Mouse (Mus musculus) lung, embryonic 16.5 days (tissue): ENCODE results near the gene Atf2. TPM values are rescaled to one million over a fixed set of nuclear protein-coding genes. Genes with fewer than 3 reads are reported as not detected.

Experiments used
- ATAC-seq: fragments of 200-750 bp; cut with Nextera tagmentation; 2 replicates; pipeline ENCODE4 v1.8.0; 2017; ENCODE audit warnings: low read depth, mild to moderate bottlenecking, moderate library complexity
- H3K27ac ChIP-seq: fragments of 300-500 bp; sonication (generic); 2 replicates; pipeline ENCODE4 v1.5.1; 2014; ENCODE audit warnings: mild to moderate bottlenecking, control low read depth, low read length
- H3K27me3 ChIP-seq: fragments of 300-500 bp; sonication (generic); 2 replicates; pipeline ENCODE4 v1.6.1; 2014; ENCODE audit warnings: low read depth, low read length, mixed read lengths; ENCODE audit not compliant: control insufficient read depth, insufficient read depth
- H3K36me3 ChIP-seq: fragments of 300-500 bp; sonication (generic); 2 replicates; pipeline ENCODE4 v1.6.1; 2014; ENCODE audit warnings: low read length; ENCODE audit not compliant: control insufficient read depth, insufficient read depth
- H3K4me1 ChIP-seq: fragments of 300-500 bp; sonication (generic); replicated peaks from 2 replicates; pipeline ENCODE4 v1.6.1; 2014; ENCODE audit warnings: low read length, mixed read lengths; ENCODE audit not compliant: control insufficient read depth, insufficient read depth
- H3K4me2 ChIP-seq: fragments of 300-500 bp; sonication (generic); 2 replicates; pipeline ENCODE4 v1.6.1; 2014; ENCODE audit warnings: low read depth, low read length, control low read depth
- H3K4me3 ChIP-seq: fragments of 300-500 bp; sonication (generic); 2 replicates; pipeline ENCODE4 v1.5.1; 2014; ENCODE audit warnings: mild to moderate bottlenecking, low read length, control low read depth
- H3K9ac ChIP-seq: fragments of 300-500 bp; sonication (generic); 2 replicates; pipeline ENCODE4 v1.6.1; 2014; ENCODE audit warnings: low read length, control low read depth
- H3K9me3 ChIP-seq: fragments of 300-500 bp; sonication (generic); 2 replicates; pipeline ENCODE4 v1.6.1; 2016; ENCODE audit warnings: low read length; ENCODE audit not compliant: control insufficient read depth
- WGBS: fragments of 180-500 bp; shearing (Covaris S2); extraction: QIAGEN DNeasy Blood & Tissue Kit; methylation state at CpG from one replicate; pipeline ENCODE4 v1.1.7; 2014; 5-methylcytosine and 5-hydroxymethylcytosine counted together
- polyA plus RNA-seq: library from polyadenylated mRNA; unstranded; fragments of >200 nt; fragmentation: Nextera tagmentation; extraction: Ambion mirVana; gene quantifications from 2 replicates; pipeline ENCODE4 v1.2.1, GENCODE M21; 2015

The Atf2 gene
- polyA plus RNA-seq, 1 experiment from 2014 or later = 64.0 TPM

- ATAC-seq = peak; percentile 86
- peaks cover 3% of the 10 kb centered on the region for H3K4me1 ChIP-seq
- WGBS = under 1% methylated on average over 56 of the region's 131 CpGs
- peak within 1 kb of the TSS; percentile 90 for H3K4me3 ChIP-seq
- H3K4me2 ChIP-seq = peak within 1 kb of the TSS; percentile 91
- H3K36me3 ChIP-seq = no peaks in the 10 kb centered on the region
- H3K9ac ChIP-seq = peak within 1 kb of the TSS; percentile 80
- peaks cover 10% of the 10 kb centered on the region; the same call in 1 of the 2 replicates for H3K27me3 ChIP-seq
- no peak within 1 kb of the TSS; the same call in 1 of the 2 replicates for H3K27ac ChIP-seq
- H3K9me3 ChIP-seq = no peaks in the 10 kb centered on the region
These were observed 117.4 kb downstream of the Atf2 start, which contains the start of gene Chn1 for GRCm38 (mm10) chr2:73774786-73775682. TSS of gene Chn1 (minus strand) at chr2:73775346.

- WGBS = 52% methylated on average over 1 of the region's 1 CpGs
- no peak for ATAC-seq
- peaks cover 10% of the 10 kb centered on the region; the same call in 1 of the 2 replicates for H3K27me3 ChIP-seq
- H3K4me1 ChIP-seq = peaks cover 3% of the 10 kb centered on the region
- no peak overlapping the region for H3K27ac ChIP-seq
- no peaks in the 10 kb centered on the region for H3K36me3 ChIP-seq
- H3K9me3 ChIP-seq = no peaks in the 10 kb centered on the region
- H3K9ac ChIP-seq = no peak overlapping the region
- H3K4me3 ChIP-seq = no peak overlapping the region
- H3K4me2 ChIP-seq = no peak overlapping the region
These were observed 119.5 kb downstream of the Atf2 start for GRCm38 (mm10) chr2:73772945-73773344.

GRCm38 (mm10) chr2:73768669-73769068 lies 123.8 kb downstream of the Atf2 start:
- Histone ChIP-seq H3K4me1 (peaks cover 2% of the 10 kb centered on the region), H3K27ac (no peak overlapping the region), H3K4me3 (no peak overlapping the region), H3K36me3 (no peaks in the 10 kb centered on the region), H3K9me3 (no peaks in the 10 kb centered on the region), H3K27me3 (no peaks in the 10 kb centered on the region), H3K4me2 (no peak overlapping the region), H3K9ac (no peak overlapping the region)
- 85% methylated on average over 4 of the region's 4 CpGs for WGBS
- no peak for ATAC-seq

Other genes with a start within 250 kb of the Atf2 start
- 53.7 and 56.9 TPM in 2 replicates for gene Chn1, start 117.3 kb downstream of the Atf2 start, polyA plus RNA-seq
- 1,076 and 1,094 TPM in 2 replicates for gene Atp5g3, start 18.7 kb upstream of the Atf2 start, polyA plus RNA-seq